Mouse (Mus musculus): Measurements from ENCODE around the gene Rbm39. TPM values are rescaled to one million over a fixed set of nuclear protein-coding genes. Genes with fewer than 3 reads are reported as not detected.

Rbm39 gene
- polyA plus RNA-seq, 1 experiment, result 144 TPM

- no peak for DNase-seq
- H3K27ac ChIP-seq (ENCODE audit: insufficient read depth, low read length), result no peak overlapping the region
- no peaks in the 10 kb centered on the region for H3K27me3 ChIP-seq (ENCODE audit: control insufficient read depth, insufficient read depth, low read length)
- no peaks in the 10 kb centered on the region for H3K4me1 ChIP-seq (ENCODE audit: control insufficient read depth, insufficient read depth, low read length)
- 47% methylated on average over 5 of the region's 5 CpGs for WGBS
- TF ChIP-seq POLR2A (IDR thresholded peaks at IDR 0.05; ENCODE audit: borderline replicate concordance, insufficient read depth, low read length) (no peak), CTCF (IDR thresholded peaks at IDR 0.05; ENCODE audit: borderline replicate concordance, insufficient read depth, low read depth, low read length) (no peak)
- no peak overlapping the region for H3K4me3 ChIP-seq (replicated peaks; ENCODE audit: insufficient read depth, low read depth, low read length)
Measured at GRCm38 (mm10) chr2:156146272-156146989, 33.6 kb downstream of the Rbm39 start.

- no peak overlapping the region for H3K4me3 ChIP-seq (replicated peaks; ENCODE audit: insufficient read depth, low read depth, low read length)
Measured at GRCm38 (mm10) chr2:156145486-156146130, 34.4 kb downstream of the Rbm39 start.

GRCm38 (mm10) chr2:156143953-156144724 is 35.9 kb downstream of the Rbm39 start, which contains the start of the genes Romo1 and Nfs1:
TSS of gene Romo1 (plus strand) at chr2:156144039.
TSS of gene Nfs1 (minus strand) at chr2:156144186.
- under 1% methylated on average over 70 of the region's 70 CpGs for WGBS
- TF ChIP-seq CTCF (IDR thresholded peaks at IDR 0.05; ENCODE audit: borderline replicate concordance, insufficient read depth, low read depth, low read length), result peak; percentile 9; the same call in 1 of the 2 replicates
- peak; percentile 70; the same call in 1 of the 2 replicates for TF ChIP-seq POLR2A (IDR thresholded peaks at IDR 0.05; ENCODE audit: borderline replicate concordance, insufficient read depth, low read length)
- H3K4me3 ChIP-seq (replicated peaks; ENCODE audit: insufficient read depth, low read depth, low read length), result peak within 1 kb of the TSS; percentile 85
- H3K27ac ChIP-seq (ENCODE audit: insufficient read depth, low read length), result peak within 1 kb of the TSS; percentile 54; the same call in 1 of the 2 replicates
- no peaks in the 10 kb centered on the region for H3K4me1 ChIP-seq (ENCODE audit: control insufficient read depth, insufficient read depth, low read length)
- DNase-seq, result peak; percentile 88 to 91
- no peaks in the 10 kb centered on the region for H3K27me3 ChIP-seq (ENCODE audit: control insufficient read depth, insufficient read depth, low read length)

More at GRCm38 (mm10) chr2:156145486-156146130, 34.4 kb downstream of the Rbm39 start:
- TF ChIP-seq POLR2A (IDR thresholded peaks at IDR 0.05; ENCODE audit: borderline replicate concordance, insufficient read depth, low read length) (no peak), CTCF (IDR thresholded peaks at IDR 0.05; ENCODE audit: borderline replicate concordance, insufficient read depth, low read depth, low read length) (no peak)
- H3K27me3 ChIP-seq (ENCODE audit: control insufficient read depth, insufficient read depth, low read length), result no peaks in the 10 kb centered on the region
- no peak for DNase-seq
- 64% methylated on average over 11 of the region's 11 CpGs for WGBS
- no peaks in the 10 kb centered on the region for H3K4me1 ChIP-seq (ENCODE audit: control insufficient read depth, insufficient read depth, low read length)
- no peak overlapping the region for H3K27ac ChIP-seq (ENCODE audit: insufficient read depth, low read length)

GRCm38 (mm10) chr2:156143367-156143766 is 36.7 kb downstream of the Rbm39 start:
- 1% methylated on average over 16 of the region's 16 CpGs for WGBS
- Histone ChIP-seq H3K27me3 (ENCODE audit: control insufficient read depth, insufficient read depth, low read length) (no peaks in the 10 kb centered on the region), H3K4me1 (ENCODE audit: control insufficient read depth, insufficient read depth, low read length) (no peaks in the 10 kb centered on the region), H3K27ac (ENCODE audit: insufficient read depth, low read length) (no peak overlapping the region), H3K4me3 (replicated peaks; ENCODE audit: insufficient read depth, low read depth, low read length) (peak overlapping the region; percentile 85)
- TF ChIP-seq CTCF (IDR thresholded peaks at IDR 0.05; ENCODE audit: borderline replicate concordance, insufficient read depth, low read depth, low read length), result no peak
- TF ChIP-seq POLR2A (IDR thresholded peaks at IDR 0.05; ENCODE audit: borderline replicate concordance, insufficient read depth, low read length), result no peak
- DNase-seq, result no peak

- H3K27ac ChIP-seq (ENCODE audit: insufficient read depth, low read length), result no peak overlapping the region
Measured at GRCm38 (mm10) chr2:156142820-156143219, 37.2 kb downstream of the Rbm39 start.

GRCm38 (mm10) chr2:156135695-156136094 is 44.3 kb downstream of the Rbm39 start:
- WGBS, result 89% methylated on average over 6 of the region's 6 CpGs

More at GRCm38 (mm10) chr2:156142820-156143219, 37.2 kb downstream of the Rbm39 start:
- no peaks in the 10 kb centered on the region for H3K4me1 ChIP-seq (ENCODE audit: control insufficient read depth, insufficient read depth, low read length)
- H3K4me3 ChIP-seq (replicated peaks; ENCODE audit: insufficient read depth, low read depth, low read length), result peak overlapping the region; percentile 85
- no peak for DNase-seq
- 74% methylated on average over 2 of the region's 2 CpGs for WGBS
- TF ChIP-seq CTCF (IDR thresholded peaks at IDR 0.05; ENCODE audit: borderline replicate concordance, insufficient read depth, low read depth, low read length) (no peak), POLR2A (IDR thresholded peaks at IDR 0.05; ENCODE audit: borderline replicate concordance, insufficient read depth, low read length) (no peak)
- H3K27me3 ChIP-seq (ENCODE audit: control insufficient read depth, insufficient read depth, low read length), result no peaks in the 10 kb centered on the region

GRCm38 (mm10) chr2:156134161-156134560 is 45.9 kb downstream of the Rbm39 start:
- Histone ChIP-seq H3K4me1 (ENCODE audit: control insufficient read depth, insufficient read depth, low read length) (no peaks in the 10 kb centered on the region), H3K27ac (ENCODE audit: insufficient read depth, low read length) (no peak overlapping the region), H3K4me3 (replicated peaks; ENCODE audit: insufficient read depth, low read depth, low read length) (no peak overlapping the region), H3K27me3 (ENCODE audit: control insufficient read depth, insufficient read depth, low read length) (no peaks in the 10 kb centered on the region)
- WGBS, result 92% methylated on average over 5 of the region's 5 CpGs
- DNase-seq, result no peak
- TF ChIP-seq CTCF (IDR thresholded peaks at IDR 0.05; ENCODE audit: borderline replicate concordance, insufficient read depth, low read depth, low read length) (no peak), POLR2A (IDR thresholded peaks at IDR 0.05; ENCODE audit: borderline replicate concordance, insufficient read depth, low read length) (no peak)

More at GRCm38 (mm10) chr2:156135695-156136094, 44.3 kb downstream of the Rbm39 start:
- H3K27ac ChIP-seq (ENCODE audit: insufficient read depth, low read length), result no peak overlapping the region
- TF ChIP-seq POLR2A (IDR thresholded peaks at IDR 0.05; ENCODE audit: borderline replicate concordance, insufficient read depth, low read length), result no peak
- peak; percentile 38; the same call in 1 of the 2 replicates for TF ChIP-seq CTCF (IDR thresholded peaks at IDR 0.05; ENCODE audit: borderline replicate concordance, insufficient read depth, low read depth, low read length)
- no peak overlapping the region for H3K4me3 ChIP-seq (replicated peaks; ENCODE audit: insufficient read depth, low read depth, low read length)
- no peaks in the 10 kb centered on the region for H3K4me1 ChIP-seq (ENCODE audit: control insufficient read depth, insufficient read depth, low read length)
- no peaks in the 10 kb centered on the region for H3K27me3 ChIP-seq (ENCODE audit: control insufficient read depth, insufficient read depth, low read length)
- DNase-seq, result no peak
